Mouse (Mus musculus) hindbrain, embryonic 14.5 days (tissue): ENCODE data around the gene Emd. TPM values are rescaled to one million over a fixed set of nuclear protein-coding genes. Genes with fewer than 3 reads are reported as not detected.
"Not testable (repeated sequence)": the region's sequence is repeated elsewhere in the genome, so short reads cannot be mapped to it uniquely, and the experiment has no call there.

Source experiments
- ATAC-seq: fragments of 200-750 bp; cut with Nextera tagmentation; 2 replicates; pipeline ENCODE4 v1.8.0; 2017; ENCODE audit warnings: moderate number of reproducible peaks, mild to moderate bottlenecking, moderate TSS enrichment, moderate library complexity; ENCODE audit not compliant: low FRiP score
- DNase-seq: peaks from one replicate; pipeline ENCODE4 v3.0.0-alpha.2; 2015; ENCODE audit warnings: low spot score
- H3K27ac ChIP-seq: fragments of 300-500 bp; sonication (generic); 2 replicates; pipeline ENCODE4 v1.5.1; 2014; ENCODE audit warnings: mild to moderate bottlenecking, moderate library complexity
- H3K27me3 ChIP-seq: fragments of 300-500 bp; sonication (generic); 2 replicates; pipeline ENCODE4 v1.6.1; 2014; ENCODE audit warnings: mild to moderate bottlenecking, low read length, mixed read lengths; ENCODE audit not compliant: control insufficient read depth, insufficient read depth
- H3K36me3 ChIP-seq: fragments of 300-500 bp; sonication (generic); replicated peaks from 2 replicates; pipeline ENCODE4 v1.6.1; 2014; ENCODE audit not compliant: control insufficient read depth, insufficient read depth
- H3K4me1 ChIP-seq: fragments of 300-500 bp; sonication (generic); replicated peaks from 2 replicates; pipeline ENCODE4 v1.6.1; 2014; ENCODE audit warnings: antibody characterized with exemption, low read length, mixed read lengths; ENCODE audit not compliant: control insufficient read depth, insufficient read depth
- H3K4me2 ChIP-seq: fragments of 300-500 bp; sonication (generic); replicated peaks from 2 replicates; pipeline ENCODE4 v1.6.1; 2014; ENCODE audit warnings: mild to moderate bottlenecking, moderate library complexity
- H3K4me3 ChIP-seq: fragments of 300-500 bp; sonication (generic); replicated peaks from 2 replicates; pipeline ENCODE4 v1.5.1; 2014; ENCODE audit warnings: mild to moderate bottlenecking, low read length
- H3K9ac ChIP-seq: fragments of 300-500 bp; sonication (generic); 2 replicates; pipeline ENCODE4 v1.6.1; 2014
- H3K9me3 ChIP-seq: fragments of 300-500 bp; sonication (generic); 2 replicates; pipeline ENCODE4 v1.6.1; 2016; ENCODE audit warnings: low read length; ENCODE audit not compliant: control insufficient read depth
- WGBS: fragments of 180-500 bp; shearing (Covaris S2); extraction: QIAGEN DNeasy Blood & Tissue Kit; methylation state at CpG from one replicate; pipeline ENCODE4 v1.1.7; 2014; 5-methylcytosine and 5-hydroxymethylcytosine counted together
- polyA plus RNA-seq: library from polyadenylated mRNA; unstranded; fragments of >200 nt; fragmentation: Nextera tagmentation; extraction: Ambion mirVana; gene quantifications from 2 replicates; pipeline ENCODE4 v1.2.1, GENCODE M21; 2014

Emd gene
- polyA plus RNA-seq, result 14.7 and 17.0 TPM in 2 replicates

- peak; percentile 96 for ATAC-seq
- Histone ChIP-seq H3K27ac (peak within 1 kb of the TSS; percentile 90), H3K4me3 (peak within 1 kb of the TSS; percentile 54), H3K9me3 (no peaks in the 10 kb centered on the region), H3K36me3 (peaks cover 15% of the 10 kb centered on the region), H3K4me1 (peaks cover 6% of the 10 kb centered on the region), H3K27me3 (no peaks in the 10 kb centered on the region), H3K9ac (peak within 1 kb of the TSS; percentile 75), H3K4me2 (peak within 1 kb of the TSS; percentile 67)
- DNase-seq, result peak; percentile 87
- WGBS, result 23% methylated on average over 39 of the region's 39 CpGs
Measured at GRCm38 (mm10) chrX:74254153-74254887, at the start of gene Emd. TSS of gene Emd (plus strand) at chrX:74254687.

GRCm38 (mm10) chrX:74218496-74218895 is 36.0 kb upstream of the Emd start:
- no peaks in the 10 kb centered on the region for H3K27me3 ChIP-seq
- no peak overlapping the region for H3K4me2 ChIP-seq
- DNase-seq, result no peak
- H3K9ac ChIP-seq, result no peak overlapping the region
- no peaks in the 10 kb centered on the region for H3K9me3 ChIP-seq
- no peaks in the 10 kb centered on the region for H3K4me1 ChIP-seq
- H3K4me3 ChIP-seq, result no peak overlapping the region
- H3K27ac ChIP-seq, result no peak overlapping the region
- WGBS, result 96% methylated on average over 4 of the region's 4 CpGs
- ATAC-seq, result no peak
- H3K36me3 ChIP-seq, result peaks cover 14% of the 10 kb centered on the region

- DNase-seq (no peak), ATAC-seq (no peak)
- Histone ChIP-seq H3K4me2 (no peak overlapping the region), H3K4me1 (no peaks in the 10 kb centered on the region), H3K9me3 (no peaks in the 10 kb centered on the region), H3K27ac (no peak overlapping the region), H3K27me3 (no peaks in the 10 kb centered on the region), H3K9ac (no peak overlapping the region), H3K36me3 (peaks cover 23% of the 10 kb centered on the region), H3K4me3 (no peak overlapping the region)
- WGBS, result 60% methylated on average over 13 of the region's 13 CpGs
Measured at GRCm38 (mm10) chrX:74219449-74219848, 35.0 kb upstream of the Emd start.

GRCm38 (mm10) chrX:74220099-74220498 is 34.4 kb upstream of the Emd start:
- H3K27ac ChIP-seq, H3K4me1 ChIP-seq, H3K4me3 ChIP-seq, H3K4me2 ChIP-seq, H3K27me3 ChIP-seq, ATAC-seq, H3K9me3 ChIP-seq, H3K9ac ChIP-seq, DNase-seq: not testable (repeated sequence)
- 61% methylated on average over 1 of the region's 1 CpGs for WGBS
- peaks cover 30% of the 10 kb centered on the region for H3K36me3 ChIP-seq

GRCm38 (mm10) chrX:74230038-74230437 is 24.4 kb upstream of the Emd start:
- peaks cover 100% of the 10 kb centered on the region for H3K36me3 ChIP-seq
- H3K27me3 ChIP-seq, result no peaks in the 10 kb centered on the region
- H3K9ac ChIP-seq, result no peak overlapping the region
- no peaks in the 10 kb centered on the region for H3K4me1 ChIP-seq
- no peak overlapping the region for H3K27ac ChIP-seq
- H3K9me3 ChIP-seq, result no peaks in the 10 kb centered on the region
- no peak overlapping the region for H3K4me2 ChIP-seq
- ATAC-seq, result no peak
- no peak overlapping the region for H3K4me3 ChIP-seq
- DNase-seq, result no peak
- WGBS, result 71% methylated on average over 1 of the region's 1 CpGs

GRCm38 (mm10) chrX:74233196-74233595 is 21.3 kb upstream of the Emd start:
- Histone ChIP-seq H3K27me3 (no peaks in the 10 kb centered on the region), H3K9me3 (no peaks in the 10 kb centered on the region), H3K4me3 (no peak overlapping the region), H3K4me1 (no peaks in the 10 kb centered on the region), H3K36me3 (peaks cover 94% of the 10 kb centered on the region), H3K27ac (no peak overlapping the region), H3K4me2 (no peak overlapping the region), H3K9ac (no peak overlapping the region)
- 93% methylated on average over 5 of the region's 5 CpGs for WGBS
- no peak for ATAC-seq
- no peak for DNase-seq

- Histone ChIP-seq H3K4me2 (no peak overlapping the region), H3K4me3 (no peak overlapping the region), H3K36me3 (peaks cover 71% of the 10 kb centered on the region), H3K27ac (no peak overlapping the region), H3K9ac (no peak overlapping the region), H3K9me3 (no peaks in the 10 kb centered on the region), H3K27me3 (no peaks in the 10 kb centered on the region), H3K4me1 (peaks cover 13% of the 10 kb centered on the region; the same call in 1 of the 2 replicates)
- 95% methylated on average over 4 of the region's 4 CpGs for WGBS
- ATAC-seq, result no peak
- no peak for DNase-seq
Measured at GRCm38 (mm10) chrX:74240332-74240731, 14.2 kb upstream of the Emd start.

GRCm38 (mm10) chrX:74243396-74243795 is 11.1 kb upstream of the Emd start:
- Histone ChIP-seq H3K9ac (no peak overlapping the region; the same call in 1 of the 2 replicates), H3K4me3 (peak overlapping the region; percentile 61), H3K4me2 (peak overlapping the region; percentile 74), H3K27ac (no peak overlapping the region), H3K27me3 (no peaks in the 10 kb centered on the region), H3K9me3 (no peaks in the 10 kb centered on the region), H3K4me1 (peaks cover 13% of the 10 kb centered on the region; the same call in 1 of the 2 replicates), H3K36me3 (peaks cover 47% of the 10 kb centered on the region)
- ATAC-seq (no peak), DNase-seq (no peak)
- WGBS, result 96% methylated on average over 2 of the region's 2 CpGs

GRCm38 (mm10) chrX:74243807-74244206 is 10.7 kb upstream of the Emd start:
- H3K4me2 ChIP-seq, result peak overlapping the region; percentile 74
- H3K27ac ChIP-seq, result peak overlapping the region; percentile 89
- H3K4me3 ChIP-seq, result peak overlapping the region; percentile 61
- H3K27me3 ChIP-seq, result no peaks in the 10 kb centered on the region
- H3K36me3 ChIP-seq, result peaks cover 42% of the 10 kb centered on the region
- no peak for DNase-seq
- ATAC-seq, result no peak
- H3K4me1 ChIP-seq, result peaks cover 13% of the 10 kb centered on the region; the same call in 1 of the 2 replicates
- H3K9ac ChIP-seq, result peak overlapping the region; percentile 86
- no peaks in the 10 kb centered on the region for H3K9me3 ChIP-seq
- WGBS, result 53% methylated on average over 3 of the region's 3 CpGs
